Mouse (Mus musculus) hindbrain, embryonic 16.5 days (tissue): ENCODE data around the gene Zglp1. TPM values are rescaled to one million over a fixed set of nuclear protein-coding genes. Genes with fewer than 3 reads are reported as not detected.

ENCODE experiments used
- ATAC-seq: fragments of 200-750 bp; cut with Nextera tagmentation; 2 replicates; pipeline ENCODE4 v1.8.0; 2017; ENCODE audit warnings: moderate TSS enrichment, moderate library complexity
- H3K27ac ChIP-seq: fragments of 300-500 bp; sonication (generic); 2 replicates; pipeline ENCODE4 v1.5.1; 2014; ENCODE audit warnings: low read depth, mild to moderate bottlenecking, control low read depth, low read length, moderate library complexity
- H3K27me3 ChIP-seq: fragments of 300-500 bp; sonication (generic); replicated peaks from 2 replicates; pipeline ENCODE4 v1.6.1; 2014; ENCODE audit warnings: low read length; ENCODE audit not compliant: control insufficient read depth, insufficient read depth
- H3K36me3 ChIP-seq: fragments of 300-500 bp; sonication (generic); 2 replicates; pipeline ENCODE4 v1.6.1; 2014; ENCODE audit warnings: mild to moderate bottlenecking, low read length, moderate library complexity, mixed read lengths; ENCODE audit not compliant: control insufficient read depth, insufficient read depth
- H3K4me1 ChIP-seq: fragments of 300-500 bp; sonication (generic); 2 replicates; pipeline ENCODE4 v1.6.1; 2014; ENCODE audit warnings: low read depth, low read length; ENCODE audit not compliant: control insufficient read depth, insufficient read depth
- H3K4me2 ChIP-seq: fragments of 300-500 bp; sonication (generic); 2 replicates; pipeline ENCODE4 v1.6.1; 2014; ENCODE audit warnings: mild to moderate bottlenecking, low read length, control low read depth, moderate library complexity
- H3K4me3 ChIP-seq: fragments of 300-500 bp; sonication (generic); 2 replicates; pipeline ENCODE4 v1.5.1; 2014; ENCODE audit warnings: mild to moderate bottlenecking, low read length, control low read depth, moderate library complexity
- H3K9ac ChIP-seq: fragments of 300-500 bp; sonication (generic); 2 replicates; pipeline ENCODE4 v1.6.1; 2014; ENCODE audit warnings: low read depth, mild to moderate bottlenecking, control low read depth, low read length, moderate library complexity
- H3K9me3 ChIP-seq: fragments of 300-500 bp; sonication (generic); 2 replicates; pipeline ENCODE4 v1.6.1; 2014; ENCODE audit warnings: mild to moderate bottlenecking, low read length, moderate library complexity; ENCODE audit not compliant: control insufficient read depth
- WGBS: fragments of 180-500 bp; shearing (Covaris S2); extraction: QIAGEN DNeasy Blood & Tissue Kit; methylation state at CpG from one replicate; pipeline ENCODE4 v1.1.7; 2014; 5-methylcytosine and 5-hydroxymethylcytosine counted together
- polyA plus RNA-seq: library from polyadenylated mRNA; unstranded; fragments of >200 nt; fragmentation: Nextera tagmentation; extraction: Ambion mirVana; gene quantifications from 2 replicates; pipeline ENCODE4 v1.2.1, GENCODE M21; 2015

Gene Zglp1
- polyA plus RNA-seq, 1 experiment from 2014 or later, result 1.5 TPM

- no peaks in the 10 kb centered on the region for H3K36me3 ChIP-seq
- peak within 1 kb of the TSS; percentile 41; the same call in 1 of the 2 replicates for H3K27ac ChIP-seq
- H3K9me3 ChIP-seq, result no peaks in the 10 kb centered on the region
- H3K9ac ChIP-seq, result peak within 1 kb of the TSS; percentile 74
- H3K4me3 ChIP-seq, result peak within 1 kb of the TSS; percentile 60
- H3K4me1 ChIP-seq, result peaks cover 50% of the 10 kb centered on the region
- H3K27me3 ChIP-seq, result peaks cover 56% of the 10 kb centered on the region
- peak within 1 kb of the TSS; percentile 98 for H3K4me2 ChIP-seq
- WGBS, result under 1% methylated on average over 35 of the region's 35 CpGs
- peak; percentile 35 for ATAC-seq
Measured at GRCm38 (mm10) chr9:21031896-21032351, 35.0 kb downstream of the Zglp1 start, which contains the start of gene Icam5. Gene Icam5, plus strand, starts transcription at chr9:21032073.

- peak overlapping the region; percentile 74 for H3K9ac ChIP-seq
- H3K36me3 ChIP-seq, result no peaks in the 10 kb centered on the region
- peaks cover 45% of the 10 kb centered on the region for H3K4me1 ChIP-seq
- peak; percentile 73 for ATAC-seq
- peak overlapping the region; percentile 60 for H3K4me3 ChIP-seq
- peaks cover 50% of the 10 kb centered on the region for H3K27me3 ChIP-seq
- H3K4me2 ChIP-seq, result peak overlapping the region; percentile 98
- peak overlapping the region; percentile 41; the same call in 1 of the 2 replicates for H3K27ac ChIP-seq
- no peaks in the 10 kb centered on the region for H3K9me3 ChIP-seq
- WGBS, result 0% methylated on average over 36 of the region's 36 CpGs
Measured at GRCm38 (mm10) chr9:21031251-21031895, 35.5 kb downstream of the Zglp1 start.

GRCm38 (mm10) chr9:21030781-21031250 lies 36.1 kb downstream of the Zglp1 start:
- under 1% methylated on average over 13 of the region's 13 CpGs for WGBS
- H3K9me3 ChIP-seq, result no peaks in the 10 kb centered on the region
- H3K9ac ChIP-seq, result no peak overlapping the region
- peak overlapping the region; percentile 60 for H3K4me3 ChIP-seq
- H3K4me1 ChIP-seq, result peaks cover 45% of the 10 kb centered on the region
- H3K27me3 ChIP-seq, result peaks cover 45% of the 10 kb centered on the region
- H3K27ac ChIP-seq, result no peak overlapping the region
- H3K36me3 ChIP-seq, result no peaks in the 10 kb centered on the region
- peak; percentile 63 for ATAC-seq
- peak overlapping the region; percentile 98 for H3K4me2 ChIP-seq

- Histone ChIP-seq H3K4me3 (no peak overlapping the region), H3K9ac (no peak overlapping the region), H3K9me3 (no peaks in the 10 kb centered on the region), H3K4me1 (peaks cover 41% of the 10 kb centered on the region), H3K36me3 (no peaks in the 10 kb centered on the region), H3K27ac (no peak overlapping the region), H3K27me3 (peaks cover 38% of the 10 kb centered on the region), H3K4me2 (peak overlapping the region; percentile 98)
- 21% methylated on average over 22 of the region's 22 CpGs for WGBS
- ATAC-seq, result no peak
Measured at GRCm38 (mm10) chr9:21030055-21030600, 36.8 kb downstream of the Zglp1 start.

GRCm38 (mm10) chr9:21029291-21030054 lies 37.4 kb downstream of the Zglp1 start, which contains the start of gene Icam4:
Gene Icam4, plus strand, starts transcription at chr9:21029373.
- Histone ChIP-seq H3K4me1 (peaks cover 35% of the 10 kb centered on the region), H3K27ac (no peak within 1 kb of the TSS), H3K4me2 (peak within 1 kb of the TSS; percentile 98), H3K9ac (0 out of 2 replicates have a peak within 1 kb of the TSS, but pooled peaks have one; percentile 33), H3K9me3 (no peaks in the 10 kb centered on the region), H3K4me3 (peak within 1 kb of the TSS; percentile 23), H3K27me3 (peaks cover 31% of the 10 kb centered on the region), H3K36me3 (no peaks in the 10 kb centered on the region)
- no peak for ATAC-seq
- 3% methylated on average over 36 of the region's 37 CpGs for WGBS

- H3K4me2 ChIP-seq, result no peak overlapping the region
- no peaks in the 10 kb centered on the region for H3K9me3 ChIP-seq
- 72% methylated on average over 6 of the region's 6 CpGs for WGBS
- H3K36me3 ChIP-seq, result no peaks in the 10 kb centered on the region
- H3K27ac ChIP-seq, result no peak overlapping the region
- no peak overlapping the region for H3K4me3 ChIP-seq
- peaks cover 26% of the 10 kb centered on the region for H3K27me3 ChIP-seq
- ATAC-seq, result no peak
- H3K4me1 ChIP-seq, result peaks cover 34% of the 10 kb centered on the region
- no peak overlapping the region for H3K9ac ChIP-seq
Measured at GRCm38 (mm10) chr9:21028560-21029110, 38.3 kb downstream of the Zglp1 start.

- Histone ChIP-seq H3K9me3 (no peaks in the 10 kb centered on the region), H3K27me3 (peaks cover 21% of the 10 kb centered on the region), H3K9ac (no peak overlapping the region), H3K36me3 (no peaks in the 10 kb centered on the region), H3K27ac (no peak overlapping the region), H3K4me2 (no peak overlapping the region), H3K4me3 (no peak overlapping the region), H3K4me1 (peaks cover 26% of the 10 kb centered on the region)
- no peak for ATAC-seq
- WGBS, result 54% methylated on average over 8 of the region's 8 CpGs
Measured at GRCm38 (mm10) chr9:21027774-21028290, 39.1 kb downstream of the Zglp1 start.

GRCm38 (mm10) chr9:21026849-21027248 lies 40.0 kb downstream of the Zglp1 start:
- WGBS, result 80% methylated on average over 12 of the region's 12 CpGs

More at GRCm38 (mm10) chr9:21026849-21027248, 40.0 kb downstream of the Zglp1 start:
- no peaks in the 10 kb centered on the region for H3K36me3 ChIP-seq
- H3K27me3 ChIP-seq, result peaks cover 19% of the 10 kb centered on the region
- no peak overlapping the region for H3K27ac ChIP-seq
- H3K9ac ChIP-seq, result no peak overlapping the region
- H3K9me3 ChIP-seq, result no peaks in the 10 kb centered on the region
- H3K4me2 ChIP-seq, result no peak overlapping the region
- no peak overlapping the region for H3K4me3 ChIP-seq
- H3K4me1 ChIP-seq, result peaks cover 20% of the 10 kb centered on the region
- ATAC-seq, result no peak
